9 mouse cellular contexts compared by ENCODE assay signal in genomic region chr4:116222843-116223119, GRCm38 (mm10). TPM values are rescaled to one million over a fixed set of nuclear protein-coding genes. Genes with fewer than 3 reads are reported as not detected.
DNase-seq lines count a peak whose midpoint lies in the region; ATAC-seq and TF ChIP-seq lines count a peak whose summit lies in the region.
"Had no signal": no experiment of that assay in that cellular context is flagged by ENCODE, and none has a peak within 500 bp of the region (broad histone marks: within the 10 kb centered on the region; RNA-seq: fewer than 3 reads in every experiment).

No protein-coding gene starts in this region.

- no peak for TF ChIP-seq POLR2A in myocyte (IDR thresholded peaks at IDR 0.05; ENCODE audit: insufficient read length, low read depth)

- peak; percentile 36 for DNase-seq in kidney, postnatal 0 days (ENCODE audit: low spot score)
- DNase-seq in kidney, adult 8-10 months = no peak
- no peak for DNase-seq in intestine, embryonic 14.5 days (ENCODE audit: low spot score)
- DNase-seq in layer of hippocampus, adult 18-20 months (ENCODE audit: low spot score in 2 of 2) = no peak
- DNase-seq in adrenal gland, adult 8-10 months = no peak
- no peak for DNase-seq in spleen, adult 18-20 months

- WGBS in kidney, postnatal 0 days = 3% methylated on average over 6 of the region's 6 CpGs
- WGBS in embryonic facial prominence, embryonic 13.5 days = 2% methylated on average over 6 of the region's 6 CpGs
- 9% methylated on average over 6 of the region's 6 CpGs for WGBS in intestine, embryonic 14.5 days

- H3ac ChIP-seq in myocyte (ENCODE audit: control insufficient read depth, insufficient read length) = no peak overlapping the region

- peak overlapping the region; percentile 73 for H3K4me3 ChIP-seq in kidney, postnatal 0 days (replicated peaks; ENCODE audit: low read depth, low read length)
- H3K4me3 ChIP-seq in embryonic facial prominence, embryonic 13.5 days = peak overlapping the region; percentile 70
- peak overlapping the region; percentile 78 for H3K4me3 ChIP-seq in intestine, embryonic 14.5 days (ENCODE audit: low read depth, low read length)
- H3K4me3 ChIP-seq in myocyte = peak overlapping the region; percentile 91

- peak overlapping the region; percentile 72 for H3K4me2 ChIP-seq in kidney, postnatal 0 days (ENCODE audit: low read length)
- peak overlapping the region; percentile 66 for H3K4me2 ChIP-seq in embryonic facial prominence, embryonic 13.5 days
- peak overlapping the region; percentile 78 for H3K4me2 ChIP-seq in intestine, embryonic 14.5 days (ENCODE audit: low read length)
- peak overlapping the region; percentile 67 for H3K4me2 ChIP-seq in myocyte (ENCODE audit: low read depth)

- peak overlapping the region; percentile 84; the same call in 1 of the 2 replicates for H3K9ac ChIP-seq in kidney, postnatal 0 days (ENCODE audit: low read depth, low read length)
- peak overlapping the region; percentile 96 for H3K9ac ChIP-seq in embryonic facial prominence, embryonic 13.5 days
- H3K9ac ChIP-seq in intestine, embryonic 14.5 days (ENCODE audit: low read length) = peak overlapping the region; percentile 83

- H3K79me2 ChIP-seq in myocyte (ENCODE audit: control insufficient read depth, insufficient read depth) = peaks cover 21% of the 10 kb centered on the region

- no peaks in the 10 kb centered on the region for H3K36me3 ChIP-seq in kidney, postnatal 0 days (ENCODE audit: insufficient read depth, low read length)
- no peaks in the 10 kb centered on the region for H3K36me3 ChIP-seq in embryonic facial prominence, embryonic 13.5 days
- no peaks in the 10 kb centered on the region for H3K36me3 ChIP-seq in intestine, embryonic 14.5 days (ENCODE audit: control insufficient read depth, insufficient read depth, low read length)
- no peaks in the 10 kb centered on the region for H3K36me3 ChIP-seq in myocyte (ENCODE audit: control insufficient read depth, insufficient read depth)

- no peak for ATAC-seq in kidney, postnatal 0 days (replicated peaks; ENCODE audit: low FRiP score, low read depth)
- no peak for ATAC-seq in embryonic facial prominence, embryonic 13.5 days (ENCODE audit: insufficient number of reproducible peaks, insufficient read depth, low FRiP score, low TSS enrichment, low read depth)
- ATAC-seq in intestine, embryonic 14.5 days (replicated peaks; ENCODE audit: low FRiP score, low TSS enrichment, low read depth) = no peak

- peaks cover 7% of the 10 kb centered on the region; the same call in 1 of the 2 replicates for H3K4me1 ChIP-seq in kidney, postnatal 0 days (replicated peaks; ENCODE audit: insufficient read depth, low read length)
- H3K4me1 ChIP-seq in embryonic facial prominence, embryonic 13.5 days = peaks cover 7% of the 10 kb centered on the region; the same call in 1 of the 2 replicates
- 0 out of 2 replicates have a peak, but pooled peaks cover 7% of the 10 kb centered on the region for H3K4me1 ChIP-seq in intestine, embryonic 14.5 days (replicated peaks; ENCODE audit: control insufficient read depth, insufficient read depth, low read length)

- H3K27ac ChIP-seq in kidney, postnatal 0 days = no peak overlapping the region
- peak overlapping the region; percentile 100 for H3K27ac ChIP-seq in embryonic facial prominence, embryonic 13.5 days
- H3K27ac ChIP-seq in intestine, embryonic 14.5 days (ENCODE audit: low read depth) = no peak overlapping the region

- no peak for TF ChIP-seq CTCF in kidney, postnatal 0 days (IDR thresholded peaks at IDR 0.05; ENCODE audit: low read depth)

- H3K9me3 ChIP-seq in kidney, postnatal 0 days (replicated peaks; ENCODE audit: low read length) = no peaks in the 10 kb centered on the region
- H3K9me3 ChIP-seq in embryonic facial prominence, embryonic 13.5 days = no peaks in the 10 kb centered on the region
- H3K9me3 ChIP-seq in intestine, embryonic 14.5 days (ENCODE audit: control insufficient read depth, low read length) = no peaks in the 10 kb centered on the region

- H3K27me3 ChIP-seq in kidney, postnatal 0 days (ENCODE audit: insufficient read depth, low read length) = no peaks in the 10 kb centered on the region
- no peaks in the 10 kb centered on the region for H3K27me3 ChIP-seq in embryonic facial prominence, embryonic 13.5 days
- no peaks in the 10 kb centered on the region for H3K27me3 ChIP-seq in intestine, embryonic 14.5 days (replicated peaks; ENCODE audit: control insufficient read depth, insufficient read depth, low read length)
- H3K27me3 ChIP-seq in myocyte (ENCODE audit: control insufficient read depth, insufficient read depth, insufficient read length) = no peaks in the 10 kb centered on the region

TF ChIP-seq in myocyte, 11 proteins besides CTCF, POLR2A, EP300 and RAD21:
- TF ChIP-seq TCF3 (IDR thresholded peaks at IDR 0.05; ENCODE audit: insufficient read length, low read depth) (no peak), E2F4 (IDR thresholded peaks at IDR 0.05; ENCODE audit: insufficient read depth) (no peak), POLR2AphosphoS2 (IDR thresholded peaks at IDR 0.05; ENCODE audit: insufficient read length, low read depth) (no peak), TCF12 (IDR thresholded peaks at IDR 0.05; ENCODE audit: insufficient read depth, poor library complexity, severe bottlenecking) (no peak), SRF (IDR thresholded peaks at IDR 0.05; ENCODE audit: control insufficient read depth, insufficient read length, low read depth) (no peak), CEBPB (IDR thresholded peaks at IDR 0.05; ENCODE audit: insufficient read depth, poor library complexity, severe bottlenecking) (no peak), MYOG (IDR thresholded peaks at IDR 0.05; ENCODE audit: control insufficient read depth in 1 of 3, insufficient read depth in 1 of 3, insufficient read length in 2 of 3, low read depth in 2 of 3) (no peak)

RNA-seq across cellular contexts. Expression of gene Pik3r3, which starts 1.4 kb away (rescaled TPM):
- polyA plus RNA-seq in kidney, postnatal 0 days (2015; fragmentation: Nextera tagmentation; extraction: Ambion mirVana) = 13.9 and 18.6 TPM in 2 replicates
- 28.9 and 31.6 TPM in 2 replicates for polyA plus RNA-seq in embryonic facial prominence, embryonic 13.5 days (2015; fragmentation: Nextera tagmentation; extraction: Ambion mirVana)
- 13.9 and 14.3 TPM in 2 replicates for polyA plus RNA-seq in intestine, embryonic 14.5 days (2014; fragmentation: Nextera tagmentation; extraction: Ambion mirVana)
- 5.7 TPM for polyA plus RNA-seq in myocyte (2012; fragmentation: generic; extraction: Trizol)
- 10 to 100 TPM; 31.3 to 34.3 TPM for total RNA-seq in layer of hippocampus, adult 18-20 months (2021)
- total RNA-seq in adrenal gland, adult 8-10 months (2022) = 10 to 100 TPM; 21.5 to 41.2 (median 31.1) TPM

RNA-seq across cellular contexts. Expression of gene Gm49337, which starts 49.6 kb away (rescaled TPM):
- not detected in 2 replicates for polyA plus RNA-seq in kidney, postnatal 0 days (2015; fragmentation: Nextera tagmentation; extraction: Ambion mirVana)
- not detected in 2 replicates for polyA plus RNA-seq in embryonic facial prominence, embryonic 13.5 days (2015; fragmentation: Nextera tagmentation; extraction: Ambion mirVana)
- polyA plus RNA-seq in intestine, embryonic 14.5 days (2014; fragmentation: Nextera tagmentation; extraction: Ambion mirVana) = not detected in 2 replicates
- not detected for polyA plus RNA-seq in myocyte (2012; fragmentation: generic; extraction: Trizol)
- 1 to 10 TPM; 1.5 to 3.6 TPM for total RNA-seq in layer of hippocampus, adult 18-20 months (2021)
- not detected for total RNA-seq in adrenal gland, adult 8-10 months (2022)

RNA-seq across cellular contexts. Expression of gene 1700042G07Rik, which starts 49.6 kb away (rescaled TPM):
- not detected in 2 replicates for polyA plus RNA-seq in kidney, postnatal 0 days (2015; fragmentation: Nextera tagmentation; extraction: Ambion mirVana)
- not detected in 2 replicates for polyA plus RNA-seq in embryonic facial prominence, embryonic 13.5 days (2015; fragmentation: Nextera tagmentation; extraction: Ambion mirVana)
- not detected in 2 replicates for polyA plus RNA-seq in intestine, embryonic 14.5 days (2014; fragmentation: Nextera tagmentation; extraction: Ambion mirVana)
- not detected for polyA plus RNA-seq in myocyte (2012; fragmentation: generic; extraction: Trizol)
- not detected for total RNA-seq in layer of hippocampus, adult 18-20 months (2021)
- not detected for total RNA-seq in adrenal gland, adult 8-10 months (2022)
- polyA plus RNA-seq: frontal cortex, adult 2 months had no signal

RNA-seq across cellular contexts. Expression of gene Tspan1, which starts 55.4 kb away (rescaled TPM):
- 16.5 and 20.0 TPM in 2 replicates for polyA plus RNA-seq in kidney, postnatal 0 days (2015; fragmentation: Nextera tagmentation; extraction: Ambion mirVana)
- polyA plus RNA-seq in embryonic facial prominence, embryonic 13.5 days (2015; fragmentation: Nextera tagmentation; extraction: Ambion mirVana) = 0.98 and 1.0 TPM in 2 replicates
- polyA plus RNA-seq in intestine, embryonic 14.5 days (2014; fragmentation: Nextera tagmentation; extraction: Ambion mirVana) = 26.5 and 33.5 TPM in 2 replicates
- polyA plus RNA-seq in myocyte (2012; fragmentation: generic; extraction: Trizol) = 0.16 TPM
- total RNA-seq in layer of hippocampus, adult 18-20 months (2021) = not detected
- total RNA-seq in adrenal gland, adult 8-10 months (2022) = not detected
